Mouse (Mus musculus): ENCODE measurements at regions not wholly inside any gene's neighbourhood (a gene's known extent, or its start where the extent isn't known, plus 50 kb on each side); places are given as distances from the start of the nearest gene placed in this dataset.

GRCm38 (mm10) chr16:25523621-25524020 is 159.9 kb upstream of the Trp63 start:
- Histone ChIP-seq H3K36me3 (ENCODE audit: control insufficient read depth, insufficient read depth) (no peaks in the 10 kb centered on the region), H3ac (ENCODE audit: control insufficient read depth, insufficient read length) (no peak overlapping the region), H3K4me3 (no peak overlapping the region), H3K4me2 (ENCODE audit: low read depth) (no peak overlapping the region), H3K79me2 (ENCODE audit: control insufficient read depth, insufficient read depth) (no peaks in the 10 kb centered on the region), H3K27me3 (ENCODE audit: control insufficient read depth, insufficient read depth, insufficient read length) (no peaks in the 10 kb centered on the region)
- no peak for TF ChIP-seq TCF3 (IDR thresholded peaks at IDR 0.05; ENCODE audit: insufficient read length, low read depth)
- TF ChIP-seq CEBPB (IDR thresholded peaks at IDR 0.05; ENCODE audit: insufficient read depth, poor library complexity, severe bottlenecking), result no peak
- no peak for TF ChIP-seq POLR2AphosphoS2 (IDR thresholded peaks at IDR 0.05; ENCODE audit: insufficient read length, low read depth)
- TF ChIP-seq MYOD1 (IDR thresholded peaks at IDR 0.05; ENCODE audit: control insufficient read depth in 1 of 3, insufficient read length in 2 of 3, low read depth in 2 of 3), result no peak
- no peak for TF ChIP-seq USF1 (IDR thresholded peaks at IDR 0.05; ENCODE audit: low read depth)
- TF ChIP-seq SRF (IDR thresholded peaks at IDR 0.05; ENCODE audit: control insufficient read depth, insufficient read length, low read depth), result no peak
- no peak for TF ChIP-seq POLR2A (IDR thresholded peaks at IDR 0.05; ENCODE audit: insufficient read length, low read depth)
- TF ChIP-seq E2F4 (IDR thresholded peaks at IDR 0.05; ENCODE audit: insufficient read depth), result no peak
- TF ChIP-seq MAX (IDR thresholded peaks at IDR 0.05; ENCODE audit: low read depth), result no peak
- no peak for TF ChIP-seq REST (IDR thresholded peaks at IDR 0.05; ENCODE audit: insufficient read depth, insufficient read length)
- no peak for TF ChIP-seq MYOG (IDR thresholded peaks at IDR 0.05; ENCODE audit: control insufficient read depth in 1 of 3, insufficient read depth in 1 of 3, insufficient read length in 2 of 3, low read depth in 2 of 3)
- TF ChIP-seq TCF12 (IDR thresholded peaks at IDR 0.05; ENCODE audit: insufficient read depth, poor library complexity, severe bottlenecking), result no peak

GRCm38 (mm10) chr16:25527850-25528249 is 155.7 kb upstream of the Trp63 start:
- Histone ChIP-seq H3ac (ENCODE audit: control insufficient read depth, insufficient read length) (no peak overlapping the region), H3K36me3 (ENCODE audit: control insufficient read depth, insufficient read depth) (no peaks in the 10 kb centered on the region), H3K27me3 (ENCODE audit: control insufficient read depth, insufficient read depth, insufficient read length) (no peaks in the 10 kb centered on the region), H3K4me3 (no peak overlapping the region), H3K4me2 (ENCODE audit: low read depth) (no peak overlapping the region), H3K79me2 (ENCODE audit: control insufficient read depth, insufficient read depth) (no peaks in the 10 kb centered on the region)
- TF ChIP-seq MAX (IDR thresholded peaks at IDR 0.05; ENCODE audit: low read depth) (no peak), TCF3 (IDR thresholded peaks at IDR 0.05; ENCODE audit: insufficient read length, low read depth) (no peak), CEBPB (IDR thresholded peaks at IDR 0.05; ENCODE audit: insufficient read depth, poor library complexity, severe bottlenecking) (no peak), TCF12 (IDR thresholded peaks at IDR 0.05; ENCODE audit: insufficient read depth, poor library complexity, severe bottlenecking) (no peak), SRF (IDR thresholded peaks at IDR 0.05; ENCODE audit: control insufficient read depth, insufficient read length, low read depth) (no peak), USF1 (IDR thresholded peaks at IDR 0.05; ENCODE audit: low read depth) (no peak), REST (IDR thresholded peaks at IDR 0.05; ENCODE audit: insufficient read depth, insufficient read length) (no peak)

GRCm38 (mm10) chr16:25528313-25528712 is 155.2 kb upstream of the Trp63 start:
- no peaks in the 10 kb centered on the region for H3K79me2 ChIP-seq (ENCODE audit: control insufficient read depth, insufficient read depth)
- H3K4me3 ChIP-seq, result no peak overlapping the region
- H3K36me3 ChIP-seq (ENCODE audit: control insufficient read depth, insufficient read depth), result no peaks in the 10 kb centered on the region
- H3K4me2 ChIP-seq (ENCODE audit: low read depth), result no peak overlapping the region
- no peak overlapping the region for H3ac ChIP-seq (ENCODE audit: control insufficient read depth, insufficient read length)
- TF ChIP-seq TCF3 (IDR thresholded peaks at IDR 0.05; ENCODE audit: insufficient read length, low read depth), result no peak
- no peak for TF ChIP-seq MAX (IDR thresholded peaks at IDR 0.05; ENCODE audit: low read depth)
- no peak for TF ChIP-seq REST (IDR thresholded peaks at IDR 0.05; ENCODE audit: insufficient read depth, insufficient read length)
- no peak for TF ChIP-seq SRF (IDR thresholded peaks at IDR 0.05; ENCODE audit: control insufficient read depth, insufficient read length, low read depth)
- TF ChIP-seq MYOG (IDR thresholded peaks at IDR 0.05; ENCODE audit: control insufficient read depth in 1 of 3, insufficient read depth in 1 of 3, insufficient read length in 2 of 3, low read depth in 2 of 3), result no peak
- TF ChIP-seq E2F4 (IDR thresholded peaks at IDR 0.05; ENCODE audit: insufficient read depth), result no peak
- TF ChIP-seq POLR2A (IDR thresholded peaks at IDR 0.05; ENCODE audit: insufficient read length, low read depth), result no peak
- no peak for TF ChIP-seq CEBPB (IDR thresholded peaks at IDR 0.05; ENCODE audit: insufficient read depth, poor library complexity, severe bottlenecking)
- no peak for TF ChIP-seq POLR2AphosphoS2 (IDR thresholded peaks at IDR 0.05; ENCODE audit: insufficient read length, low read depth)
- TF ChIP-seq USF1 (IDR thresholded peaks at IDR 0.05; ENCODE audit: low read depth), result no peak
- no peak for TF ChIP-seq TCF12 (IDR thresholded peaks at IDR 0.05; ENCODE audit: insufficient read depth, poor library complexity, severe bottlenecking)
- TF ChIP-seq MYOD1 (IDR thresholded peaks at IDR 0.05; ENCODE audit: control insufficient read depth in 1 of 3, insufficient read length in 2 of 3, low read depth in 2 of 3), result no peak
- no peaks in the 10 kb centered on the region for H3K27me3 ChIP-seq (ENCODE audit: control insufficient read depth, insufficient read depth, insufficient read length)

GRCm38 (mm10) chr16:25529681-25530080 is 153.9 kb upstream of the Trp63 start:
- no peak overlapping the region for H3K4me2 ChIP-seq (ENCODE audit: low read depth)
- no peaks in the 10 kb centered on the region for H3K36me3 ChIP-seq (ENCODE audit: control insufficient read depth, insufficient read depth)
- no peaks in the 10 kb centered on the region for H3K27me3 ChIP-seq (ENCODE audit: control insufficient read depth, insufficient read depth, insufficient read length)
- no peak overlapping the region for H3K4me3 ChIP-seq
- no peak overlapping the region for H3ac ChIP-seq (ENCODE audit: control insufficient read depth, insufficient read length)
- no peaks in the 10 kb centered on the region for H3K79me2 ChIP-seq (ENCODE audit: control insufficient read depth, insufficient read depth)
- peak in 1 of 3 experiments; percentile 39 for TF ChIP-seq MYOG (IDR thresholded peaks at IDR 0.05; ENCODE audit: control insufficient read depth in 1 of 3, insufficient read depth in 1 of 3, insufficient read length in 2 of 3, low read depth in 2 of 3)
- no peak for TF ChIP-seq MAX (IDR thresholded peaks at IDR 0.05; ENCODE audit: low read depth)
- TF ChIP-seq USF1 (IDR thresholded peaks at IDR 0.05; ENCODE audit: low read depth), result no peak

- TF ChIP-seq MYOD1 (IDR thresholded peaks at IDR 0.05; ENCODE audit: control insufficient read depth in 1 of 3, insufficient read length in 2 of 3, low read depth in 2 of 3) (peak in 1 of 3 experiments; percentile 42), MYOG (IDR thresholded peaks at IDR 0.05; ENCODE audit: control insufficient read depth in 1 of 3, insufficient read depth in 1 of 3, insufficient read length in 2 of 3, low read depth in 2 of 3) (peak in 1 of 3 experiments; percentile 22), TCF12 (IDR thresholded peaks at IDR 0.05; ENCODE audit: insufficient read depth, poor library complexity, severe bottlenecking) (peak; percentile 28), SRF (IDR thresholded peaks at IDR 0.05; ENCODE audit: control insufficient read depth, insufficient read length, low read depth) (no peak), POLR2AphosphoS2 (IDR thresholded peaks at IDR 0.05; ENCODE audit: insufficient read length, low read depth) (no peak), E2F4 (IDR thresholded peaks at IDR 0.05; ENCODE audit: insufficient read depth) (no peak), POLR2A (IDR thresholded peaks at IDR 0.05; ENCODE audit: insufficient read length, low read depth) (no peak), TCF3 (IDR thresholded peaks at IDR 0.05; ENCODE audit: insufficient read length, low read depth) (no peak), USF1 (IDR thresholded peaks at IDR 0.05; ENCODE audit: low read depth) (no peak), REST (IDR thresholded peaks at IDR 0.05; ENCODE audit: insufficient read depth, insufficient read length) (no peak), CEBPB (IDR thresholded peaks at IDR 0.05; ENCODE audit: insufficient read depth, poor library complexity, severe bottlenecking) (peak; percentile 63), MAX (IDR thresholded peaks at IDR 0.05; ENCODE audit: low read depth) (no peak)
- Histone ChIP-seq H3K79me2 (ENCODE audit: control insufficient read depth, insufficient read depth) (no peaks in the 10 kb centered on the region), H3K36me3 (ENCODE audit: control insufficient read depth, insufficient read depth) (no peaks in the 10 kb centered on the region), H3ac (ENCODE audit: control insufficient read depth, insufficient read length) (no peak overlapping the region), H3K4me3 (no peak overlapping the region), H3K4me2 (ENCODE audit: low read depth) (peak overlapping the region; percentile 71), H3K27me3 (ENCODE audit: control insufficient read depth, insufficient read depth, insufficient read length) (no peaks in the 10 kb centered on the region)
These were observed 151.7 kb upstream of the Trp63 start for GRCm38 (mm10) chr16:25531761-25532336.
